Mouse (Mus musculus) kidney, embryonic 15.5 days (tissue): Measurements from ENCODE around the gene Plcb4. TPM values are rescaled to one million over a fixed set of nuclear protein-coding genes. Genes with fewer than 3 reads are reported as not detected.
A peak's percentile ranks its signal among the peaks of the same experiment; 100 is the strongest.

ENCODE experiments used
- ATAC-seq: fragments of 200-750 bp; cut with Nextera tagmentation; replicated peaks from 2 replicates; pipeline ENCODE4 v1.8.0; 2017; ENCODE audit warnings: moderate TSS enrichment; ENCODE audit not compliant: low FRiP score
- H3K27ac ChIP-seq: fragments of 300-500 bp; sonication (generic); 2 replicates; pipeline ENCODE4 v1.5.1; 2015; ENCODE audit warnings: mild to moderate bottlenecking, inconsistent platforms
- H3K27me3 ChIP-seq: fragments of 300-500 bp; sonication (generic); 2 replicates; pipeline ENCODE4 v1.6.1; 2015; ENCODE audit warnings: inconsistent platforms
- H3K36me3 ChIP-seq: fragments of 300-500 bp; sonication (generic); 2 replicates; pipeline ENCODE4 v1.6.1; 2015; ENCODE audit warnings: inconsistent platforms
- H3K4me1 ChIP-seq: fragments of 300-500 bp; sonication (generic); 2 replicates; pipeline ENCODE4 v1.6.1; 2015; ENCODE audit warnings: inconsistent platforms
- H3K4me2 ChIP-seq: fragments of 300-500 bp; sonication (generic); 2 replicates; pipeline ENCODE4 v1.6.1; 2015; ENCODE audit warnings: moderate library complexity, mild to moderate bottlenecking, inconsistent platforms
- H3K4me3 ChIP-seq: fragments of 300-500 bp; sonication (generic); replicated peaks from 2 replicates; pipeline ENCODE4 v1.5.1; 2015; ENCODE audit warnings: mild to moderate bottlenecking, inconsistent platforms
- H3K9ac ChIP-seq: fragments of 300-500 bp; sonication (generic); 2 replicates; pipeline ENCODE4 v1.6.1; 2015; ENCODE audit warnings: mild to moderate bottlenecking, inconsistent platforms
- H3K9me3 ChIP-seq: fragments of 300-500 bp; sonication (generic); replicated peaks from 2 replicates; pipeline ENCODE4 v1.6.1; 2016; ENCODE audit warnings: inconsistent platforms
- WGBS: fragments of 180-500 bp; shearing (Covaris S2); methylation state at CpG from one replicate; pipeline ENCODE4 v1.1.7; 2015; ENCODE audit warnings: mixed read lengths; 5-methylcytosine and 5-hydroxymethylcytosine counted together
- polyA plus RNA-seq: library from polyadenylated mRNA; unstranded; fragments of >200 nt; fragmentation: Nextera tagmentation; extraction: Ambion mirVana; gene quantifications from 2 replicates; pipeline ENCODE4 v1.2.1, GENCODE M21; 2015

The Plcb4 gene
- 19.0 and 20.9 TPM in 2 replicates for polyA plus RNA-seq

DNA sequence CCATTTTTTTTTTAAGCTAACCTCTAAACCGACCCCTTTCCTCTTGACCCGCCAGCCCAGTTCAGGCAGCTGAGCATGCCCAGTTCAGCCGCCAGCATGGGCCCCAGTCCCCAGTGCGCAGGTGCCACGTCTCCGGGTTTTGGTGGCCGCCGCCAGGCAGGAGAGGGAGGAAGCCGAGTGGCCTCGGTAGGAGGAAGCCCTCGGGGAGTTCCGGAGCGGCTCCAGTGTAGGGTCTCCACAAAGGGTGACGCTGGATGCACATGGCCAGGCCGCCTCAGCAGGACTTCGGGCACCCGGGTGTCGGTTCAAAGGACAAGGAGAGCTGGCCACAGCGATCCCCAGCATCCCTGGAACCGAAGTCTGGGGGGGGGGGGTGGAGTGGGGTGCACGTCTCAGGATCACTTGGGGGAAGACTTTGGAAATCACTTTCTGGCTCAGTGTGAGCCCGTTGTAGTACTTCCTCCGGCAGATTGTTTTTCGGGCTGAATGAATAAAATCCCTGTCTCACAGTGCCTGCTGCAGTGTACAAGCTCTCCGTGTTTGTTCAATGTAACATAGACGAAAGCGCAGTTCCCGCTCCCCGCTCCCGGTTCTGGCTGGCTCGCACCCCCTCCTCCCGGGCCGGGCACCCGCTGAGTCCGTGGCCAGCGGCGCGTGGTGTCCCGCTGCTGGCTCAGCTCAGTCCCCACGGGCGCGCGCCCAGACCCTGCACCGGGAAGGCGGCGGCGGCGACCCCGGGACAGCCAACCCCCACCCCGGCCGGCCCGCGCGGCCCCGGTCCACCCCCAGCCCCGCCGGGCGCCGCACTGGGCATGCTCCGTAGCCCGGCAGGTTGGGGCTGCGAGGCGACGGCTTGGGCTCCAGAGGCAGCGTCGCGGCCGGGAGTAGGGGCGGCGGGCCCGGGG lies at the start of gene Plcb4:
Plcb4 (plus strand) TSS at position 526 of the 905 bp plus-strand sequence.
- under 1% methylated on average over 62 of the region's 71 CpGs for WGBS
- Histone ChIP-seq H3K4me1 (peaks cover 12% of the 10 kb centered on the region), H3K9me3 (no peaks in the 10 kb centered on the region), H3K9ac (peak within 1 kb of the TSS; percentile 96), H3K36me3 (no peaks in the 10 kb centered on the region), H3K4me2 (peak within 1 kb of the TSS; percentile 85), H3K27me3 (no peaks in the 10 kb centered on the region), H3K4me3 (peak within 1 kb of the TSS; percentile 85), H3K27ac (peak within 1 kb of the TSS; percentile 97)
- ATAC-seq: peak; percentile 95

- no peaks in the 10 kb centered on the region for H3K4me1 ChIP-seq
Measured at GRCm38 (mm10) chr2:135614651-135615261, 44.1 kb upstream of the Plcb4 start.

GRCm38 (mm10) chr2:135616090-135616489 lies 42.7 kb upstream of the Plcb4 start:
- Histone ChIP-seq H3K4me2 (no peak overlapping the region), H3K9ac (no peak overlapping the region), H3K4me3 (no peak overlapping the region), H3K27ac (no peak overlapping the region), H3K36me3 (no peaks in the 10 kb centered on the region), H3K4me1 (no peaks in the 10 kb centered on the region), H3K27me3 (no peaks in the 10 kb centered on the region), H3K9me3 (no peaks in the 10 kb centered on the region)
- ATAC-seq: no peak
- 70% methylated on average over 1 of the region's 1 CpGs for WGBS

More at GRCm38 (mm10) chr2:135614651-135615261, 44.1 kb upstream of the Plcb4 start:
- H3K4me3 ChIP-seq: no peak overlapping the region
- no peaks in the 10 kb centered on the region for H3K36me3 ChIP-seq
- no peaks in the 10 kb centered on the region for H3K9me3 ChIP-seq
- H3K27ac ChIP-seq: no peak overlapping the region
- no peak overlapping the region for H3K4me2 ChIP-seq
- ATAC-seq: no peak
- 18% methylated on average over 4 of the region's 4 CpGs for WGBS
- no peaks in the 10 kb centered on the region for H3K27me3 ChIP-seq
- no peak overlapping the region for H3K9ac ChIP-seq

DNA sequence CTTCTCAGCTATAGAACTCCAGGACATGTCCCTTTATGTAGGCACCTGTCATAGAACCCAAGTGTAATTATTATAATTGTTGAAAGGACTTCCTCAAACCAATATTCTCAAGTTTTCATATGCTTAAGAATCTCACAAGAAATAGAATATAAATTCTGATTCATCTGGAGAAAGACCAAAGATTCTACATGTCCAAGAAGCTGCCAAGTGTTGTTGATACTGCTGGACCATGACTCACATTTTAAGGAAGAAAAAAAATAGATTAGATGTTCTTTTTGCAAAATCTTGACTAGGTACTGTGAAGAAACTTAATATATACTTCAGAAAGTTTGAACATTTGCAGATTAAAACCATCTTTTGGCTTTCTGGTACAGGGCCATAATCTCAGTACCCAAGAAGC lies 40.3 kb upstream of the Plcb4 start:
- Histone ChIP-seq H3K27ac (no peak overlapping the region), H3K9me3 (no peaks in the 10 kb centered on the region), H3K4me3 (no peak overlapping the region), H3K9ac (no peak overlapping the region), H3K4me2 (no peak overlapping the region), H3K4me1 (no peaks in the 10 kb centered on the region), H3K36me3 (no peaks in the 10 kb centered on the region), H3K27me3 (no peaks in the 10 kb centered on the region)
- ATAC-seq: no peak

DNA sequence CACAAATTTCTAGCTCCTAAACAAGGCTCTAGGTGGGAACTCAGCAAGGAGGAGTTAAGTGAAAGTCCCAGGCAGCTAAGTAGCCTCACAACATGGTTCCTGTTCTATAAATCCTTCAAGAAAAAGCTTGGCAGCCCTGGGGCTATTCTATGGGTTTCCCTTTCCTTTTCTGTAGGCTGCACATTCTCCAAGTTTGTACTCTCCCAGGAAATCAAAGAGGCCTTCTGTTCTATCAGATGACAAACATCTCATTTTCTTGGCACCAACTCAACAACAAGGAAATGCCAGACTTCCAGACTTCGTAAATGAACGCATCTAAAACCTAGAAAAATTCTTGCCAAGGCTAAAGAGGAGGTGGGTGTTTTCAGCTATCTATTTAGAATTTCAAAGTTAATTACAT lies 38.9 kb upstream of the Plcb4 start:
- no peak for ATAC-seq
- H3K9ac ChIP-seq: no peak overlapping the region
- no peak overlapping the region for H3K4me3 ChIP-seq
- H3K4me2 ChIP-seq: no peak overlapping the region
- no peaks in the 10 kb centered on the region for H3K4me1 ChIP-seq
- WGBS: 52% methylated on average over 2 of the region's 2 CpGs
- no peaks in the 10 kb centered on the region for H3K27me3 ChIP-seq
- no peaks in the 10 kb centered on the region for H3K9me3 ChIP-seq
- no peaks in the 10 kb centered on the region for H3K36me3 ChIP-seq
- no peak overlapping the region for H3K27ac ChIP-seq

DNA sequence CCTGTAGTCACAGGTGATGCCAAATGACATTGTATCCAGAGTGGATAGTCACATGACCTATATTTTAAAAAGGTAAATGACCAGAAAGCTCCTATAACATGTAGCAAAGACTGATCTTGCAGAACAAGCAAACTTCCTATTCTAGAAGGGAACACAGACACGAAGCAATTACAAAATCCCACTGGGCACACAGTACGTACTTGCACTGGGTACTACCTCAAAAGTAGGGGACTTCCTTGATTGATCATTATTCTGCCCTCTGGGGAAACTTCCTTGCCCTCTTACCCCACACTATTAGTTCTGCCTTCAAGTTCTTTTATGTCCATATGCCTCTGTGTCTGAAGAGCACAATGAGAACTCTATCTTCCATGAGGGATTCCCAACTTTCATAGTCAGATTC lies 31.0 kb upstream of the Plcb4 start:
- Histone ChIP-seq H3K27ac (no peak overlapping the region), H3K9me3 (no peaks in the 10 kb centered on the region), H3K4me3 (no peak overlapping the region), H3K27me3 (no peaks in the 10 kb centered on the region), H3K36me3 (no peaks in the 10 kb centered on the region), H3K9ac (no peak overlapping the region), H3K4me1 (no peaks in the 10 kb centered on the region), H3K4me2 (no peak overlapping the region)
- no peak for ATAC-seq
- 72% methylated on average over 2 of the region's 2 CpGs for WGBS

GRCm38 (mm10) chr2:135637227-135637626 lies 21.6 kb upstream of the Plcb4 start:
- H3K27ac ChIP-seq: no peak overlapping the region
- H3K4me1 ChIP-seq: no peaks in the 10 kb centered on the region
- H3K36me3 ChIP-seq: no peaks in the 10 kb centered on the region
- H3K9ac ChIP-seq: no peak overlapping the region
- ATAC-seq: no peak
- no peaks in the 10 kb centered on the region for H3K9me3 ChIP-seq
- no peak overlapping the region for H3K4me3 ChIP-seq
- no peak overlapping the region for H3K4me2 ChIP-seq
- 82% methylated on average over 2 of the region's 2 CpGs for WGBS
- H3K27me3 ChIP-seq: no peaks in the 10 kb centered on the region

DNA sequence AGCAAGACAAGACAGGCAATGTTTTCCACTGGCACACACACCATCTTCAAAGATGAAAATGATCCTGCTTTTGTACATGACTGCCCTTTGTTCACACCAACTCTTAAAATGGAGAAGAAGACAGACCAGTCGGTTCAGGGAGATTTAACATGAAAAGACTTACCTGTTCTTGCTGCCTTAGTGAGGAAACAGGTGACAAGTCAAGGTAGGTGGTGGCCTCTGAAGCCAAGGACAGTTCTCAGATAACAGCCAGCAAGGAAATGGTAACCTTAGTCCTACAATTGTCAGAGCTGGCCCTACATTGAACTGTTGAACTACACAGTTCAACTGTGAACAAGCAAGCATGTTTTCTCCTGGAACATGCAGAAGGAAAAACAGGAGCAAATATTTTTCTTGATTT lies 17.8 kb upstream of the Plcb4 start:
- Histone ChIP-seq H3K27me3 (no peaks in the 10 kb centered on the region), H3K4me2 (no peak overlapping the region), H3K9me3 (no peaks in the 10 kb centered on the region), H3K9ac (no peak overlapping the region), H3K4me1 (no peaks in the 10 kb centered on the region), H3K36me3 (no peaks in the 10 kb centered on the region), H3K27ac (no peak overlapping the region), H3K4me3 (no peak overlapping the region)
- 84% methylated on average over 1 of the region's 1 CpGs for WGBS
- ATAC-seq: no peak

DNA sequence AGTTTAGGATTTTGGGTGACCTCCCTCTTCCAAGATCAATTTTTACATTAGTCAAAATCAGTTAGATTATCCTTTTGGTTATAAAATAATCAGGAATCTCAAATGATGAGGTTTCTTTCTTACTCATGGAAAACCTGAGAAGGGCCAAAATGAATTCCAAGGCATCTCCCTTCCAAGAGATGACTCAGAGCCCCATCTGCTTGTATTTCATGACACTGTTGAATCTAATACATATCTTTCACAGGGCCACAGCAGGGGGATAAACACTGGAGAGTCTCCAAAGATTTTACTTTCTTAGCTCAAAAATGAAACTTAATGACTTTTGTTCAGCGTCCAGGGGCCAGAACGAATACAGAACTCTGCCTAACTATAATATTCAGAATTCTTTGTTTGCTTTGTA lies 17.2 kb upstream of the Plcb4 start:
- Histone ChIP-seq H3K4me3 (no peak overlapping the region), H3K9ac (no peak overlapping the region), H3K9me3 (no peaks in the 10 kb centered on the region), H3K27ac (no peak overlapping the region), H3K36me3 (no peaks in the 10 kb centered on the region), H3K27me3 (no peaks in the 10 kb centered on the region), H3K4me1 (no peaks in the 10 kb centered on the region), H3K4me2 (no peak overlapping the region)
- no peak for ATAC-seq
- WGBS: 85% methylated on average over 2 of the region's 2 CpGs

DNA sequence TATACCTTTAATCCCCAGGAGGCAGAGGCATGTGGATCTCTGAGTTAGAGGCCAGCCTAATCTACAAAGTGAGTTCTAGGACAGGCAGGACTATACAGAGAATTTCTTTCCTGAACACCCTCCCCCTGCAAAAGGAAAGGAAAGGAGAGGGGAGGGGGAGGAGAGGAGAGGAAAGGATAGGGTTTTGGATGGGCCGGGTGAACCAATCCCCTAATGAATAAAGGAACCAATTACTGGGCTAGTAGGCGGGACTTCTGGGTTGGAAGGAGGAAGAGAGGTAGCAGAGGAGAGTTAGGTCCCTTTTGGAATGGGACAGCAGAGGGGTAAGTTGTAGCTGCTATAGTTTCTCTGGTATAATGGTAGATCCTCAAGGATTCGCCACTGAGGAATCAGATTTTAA lies 12.6 kb upstream of the Plcb4 start:
- no peak overlapping the region for H3K4me3 ChIP-seq
- 76% methylated on average over 3 of the region's 3 CpGs for WGBS
- no peak for ATAC-seq

GRCm38 (mm10) chr2:135646654-135647053 lies 12.2 kb upstream of the Plcb4 start:
- WGBS: 79% methylated on average over 6 of the region's 6 CpGs
- H3K27ac ChIP-seq: no peak overlapping the region
- no peak for ATAC-seq

More for the DNA sequence above, 12.6 kb upstream of the Plcb4 start:
- no peaks in the 10 kb centered on the region for H3K9me3 ChIP-seq
- H3K4me1 ChIP-seq: no peaks in the 10 kb centered on the region
- H3K27ac ChIP-seq: no peak overlapping the region
- no peak overlapping the region for H3K9ac ChIP-seq
- H3K27me3 ChIP-seq: no peaks in the 10 kb centered on the region
- H3K4me2 ChIP-seq: no peak overlapping the region
- no peaks in the 10 kb centered on the region for H3K36me3 ChIP-seq

GRCm38 (mm10) chr2:135647985-135648384 lies 10.8 kb upstream of the Plcb4 start:
- WGBS: 88% methylated on average over 4 of the region's 4 CpGs
- Histone ChIP-seq H3K27me3 (no peaks in the 10 kb centered on the region), H3K4me2 (no peak overlapping the region), H3K4me1 (no peaks in the 10 kb centered on the region), H3K9ac (no peak overlapping the region), H3K4me3 (no peak overlapping the region), H3K27ac (no peak overlapping the region), H3K36me3 (no peaks in the 10 kb centered on the region), H3K9me3 (no peaks in the 10 kb centered on the region)
- ATAC-seq: no peak

More at GRCm38 (mm10) chr2:135646654-135647053, 12.2 kb upstream of the Plcb4 start:
- H3K4me1 ChIP-seq: no peaks in the 10 kb centered on the region
- H3K9ac ChIP-seq: no peak overlapping the region
- H3K4me2 ChIP-seq: no peak overlapping the region
- no peaks in the 10 kb centered on the region for H3K36me3 ChIP-seq
- no peaks in the 10 kb centered on the region for H3K9me3 ChIP-seq
- H3K27me3 ChIP-seq: no peaks in the 10 kb centered on the region
- H3K4me3 ChIP-seq: no peak overlapping the region
